23 mouse cellular contexts compared by ENCODE assay signal in genomic region chr2:33510791-33511190, GRCm38 (mm10).
"Had no signal": no experiment of that assay in that cellular context is flagged by ENCODE, and none has a peak within 500 bp of the region (broad histone marks: within the 10 kb centered on the region; RNA-seq: fewer than 3 reads in every experiment).

No protein-coding gene starts in this region.

- H3K9me3 ChIP-seq: heart, embryonic 13.5 days; heart, embryonic 15.5 days; hindbrain, embryonic 13.5 days; hindbrain, embryonic 15.5 days; limb, embryonic 10.5 days; limb, embryonic 12.5 days had no signal

- DNase-seq: gastrocnemius, adult 2 months; gastrocnemius, postnatal 10 days; gastrocnemius, postnatal 36 days; heart, adult 11 months; heart, adult 2 months; heart, postnatal 14 days; heart, postnatal 36 days; kidney, adult 18-20 months; kidney, adult 8-10 months; kidney, postnatal 10 days; kidney, postnatal 25 days; kidney, postnatal 4 days had no signal

- H3K4me1 ChIP-seq: heart, embryonic 13.5 days; heart, embryonic 15.5 days; hindbrain, embryonic 15.5 days had no signal

- H3K4me2 ChIP-seq: heart, embryonic 11.5 days; heart, embryonic 13.5 days; heart, embryonic 15.5 days; hindbrain, embryonic 13.5 days; hindbrain, embryonic 15.5 days; limb, embryonic 12.5 days had no signal

- H3K4me3 ChIP-seq: gastrocnemius, adult 2 months; heart, adult 2 months; heart, embryonic 13.5 days; heart, embryonic 15.5 days; hindbrain, embryonic 13.5 days; hindbrain, embryonic 15.5 days; layer of hippocampus, adult 2 months; left cerebral cortex, adult 2 months; limb, embryonic 10.5 days; limb, embryonic 12.5 days had no signal

- H3K36me3 ChIP-seq: heart, embryonic 13.5 days; heart, embryonic 15.5 days; hindbrain, embryonic 13.5 days; hindbrain, embryonic 15.5 days; limb, embryonic 10.5 days; limb, embryonic 12.5 days had no signal

- H3K9ac ChIP-seq: heart, embryonic 13.5 days; heart, embryonic 15.5 days; hindbrain, embryonic 13.5 days; hindbrain, embryonic 15.5 days; limb, embryonic 12.5 days had no signal

- H3K27ac ChIP-seq: gastrocnemius, adult 2 months; heart, adult 2 months; heart, embryonic 13.5 days; heart, embryonic 15.5 days; hindbrain, embryonic 13.5 days; hindbrain, embryonic 15.5 days; hindbrain, postnatal 0 days; layer of hippocampus, adult 2 months; left cerebral cortex, adult 2 months; limb, embryonic 10.5 days; limb, embryonic 12.5 days had no signal

- ATAC-seq: hindbrain, postnatal 0 days; intestine, embryonic 16.5 days had no signal

- H3K27me3 ChIP-seq: hindbrain, embryonic 13.5 days; hindbrain, embryonic 15.5 days; limb, embryonic 12.5 days had no signal
